Comparison of ENCODE assay signal across 9 mouse cellular contexts in genomic region chr17:26235077-26235815, GRCm38 (mm10). TPM values are rescaled to one million over a fixed set of nuclear protein-coding genes. Genes with fewer than 3 reads are reported as not detected.
DNase-seq lines count a peak whose midpoint lies in the region; ATAC-seq lines count a peak whose summit lies in the region.
"Had no signal": no experiment of that assay in that cellular context is flagged by ENCODE, and none has a peak within 500 bp of the region (broad histone marks: within the 10 kb centered on the region; RNA-seq: fewer than 3 reads in every experiment).

No protein-coding gene starts in this region.

- H3K27ac ChIP-seq in forebrain, embryonic 12.5 days = peak overlapping the region; percentile 31; the same call in 1 of the 2 replicates
- H3K27ac ChIP-seq in forebrain, embryonic 13.5 days = no peak overlapping the region; the same call in 1 of the 2 replicates
- H3K27ac ChIP-seq in midbrain, embryonic 13.5 days = peak overlapping the region; percentile 57
- no peak overlapping the region for H3K27ac ChIP-seq in midbrain, embryonic 10.5 days (replicated peaks)
- peak overlapping the region; percentile 23; the same call in 1 of the 2 replicates for H3K27ac ChIP-seq in limb, embryonic 10.5 days
- H3K27ac ChIP-seq: liver, embryonic 14.5 days had no signal

- no peak overlapping the region for H3K4me3 ChIP-seq in forebrain, embryonic 12.5 days (replicated peaks)
- H3K4me3 ChIP-seq in forebrain, embryonic 13.5 days = no peak overlapping the region
- no peak overlapping the region for H3K4me3 ChIP-seq in midbrain, embryonic 13.5 days (replicated peaks)
- no peak overlapping the region for H3K4me3 ChIP-seq in midbrain, embryonic 10.5 days
- no peak overlapping the region for H3K4me3 ChIP-seq in limb, embryonic 10.5 days

- no peak overlapping the region for H3K4me2 ChIP-seq in forebrain, embryonic 12.5 days
- no peak overlapping the region for H3K4me2 ChIP-seq in forebrain, embryonic 13.5 days
- no peak overlapping the region for H3K4me2 ChIP-seq in midbrain, embryonic 13.5 days (replicated peaks)

- no peak overlapping the region for H3K9ac ChIP-seq in forebrain, embryonic 12.5 days
- no peak overlapping the region for H3K9ac ChIP-seq in forebrain, embryonic 13.5 days
- no peak overlapping the region for H3K9ac ChIP-seq in midbrain, embryonic 13.5 days (replicated peaks)
- H3K9ac ChIP-seq: liver, embryonic 14.5 days had no signal

- no peaks in the 10 kb centered on the region for H3K36me3 ChIP-seq in forebrain, embryonic 12.5 days (replicated peaks)
- H3K36me3 ChIP-seq in forebrain, embryonic 13.5 days (ENCODE audit: poor library complexity, severe bottlenecking) = no peaks in the 10 kb centered on the region
- 0 out of 2 replicates have a peak, but pooled peaks cover 5% of the 10 kb centered on the region for H3K36me3 ChIP-seq in midbrain, embryonic 13.5 days
- no peaks in the 10 kb centered on the region for H3K36me3 ChIP-seq in midbrain, embryonic 10.5 days
- H3K36me3 ChIP-seq in limb, embryonic 10.5 days = no peaks in the 10 kb centered on the region

- H3K9me3 ChIP-seq in forebrain, embryonic 12.5 days = no peaks in the 10 kb centered on the region
- no peaks in the 10 kb centered on the region for H3K9me3 ChIP-seq in forebrain, embryonic 13.5 days (replicated peaks)
- H3K9me3 ChIP-seq in midbrain, embryonic 13.5 days = no peaks in the 10 kb centered on the region
- no peaks in the 10 kb centered on the region for H3K9me3 ChIP-seq in midbrain, embryonic 10.5 days (replicated peaks)
- no peaks in the 10 kb centered on the region for H3K9me3 ChIP-seq in limb, embryonic 10.5 days (replicated peaks)

- H3K4me1 ChIP-seq in forebrain, embryonic 12.5 days = peaks cover 12% of the 10 kb centered on the region; the same call in 1 of the 2 replicates
- H3K4me1 ChIP-seq in forebrain, embryonic 13.5 days = peaks cover 12% of the 10 kb centered on the region; the same call in 1 of the 2 replicates
- H3K4me1 ChIP-seq in midbrain, embryonic 13.5 days (replicated peaks) = 0 out of 2 replicates have a peak, but pooled peaks cover 3% of the 10 kb centered on the region
- H3K4me1 ChIP-seq in midbrain, embryonic 10.5 days = 0 out of 2 replicates have a peak, but pooled peaks cover 5% of the 10 kb centered on the region
- H3K4me1 ChIP-seq in limb, embryonic 10.5 days = peaks cover 20% of the 10 kb centered on the region

- H3K27me3 ChIP-seq in forebrain, embryonic 12.5 days = no peaks in the 10 kb centered on the region
- no peaks in the 10 kb centered on the region for H3K27me3 ChIP-seq in forebrain, embryonic 13.5 days
- H3K27me3 ChIP-seq in midbrain, embryonic 13.5 days = no peaks in the 10 kb centered on the region
- no peaks in the 10 kb centered on the region for H3K27me3 ChIP-seq in midbrain, embryonic 10.5 days (ENCODE audit: low read depth, poor library complexity, severe bottlenecking)
- no peaks in the 10 kb centered on the region for H3K27me3 ChIP-seq in limb, embryonic 10.5 days (ENCODE audit: low read depth, poor library complexity, severe bottlenecking)

- DNase-seq in midbrain, embryonic 10.5 days (ENCODE audit: low spot score) = no peak
- DNase-seq in limb, embryonic 10.5 days (ENCODE audit: low spot score) = no peak
- peak; percentile 72 for DNase-seq in retina, postnatal 1 day
- no peak for DNase-seq in kidney, postnatal 14 days
- no peak for DNase-seq in adrenal gland, postnatal 36 days

- ATAC-seq in forebrain, embryonic 12.5 days (ENCODE audit: low FRiP score) = no peak
- no peak for ATAC-seq in forebrain, embryonic 13.5 days
- ATAC-seq in midbrain, embryonic 13.5 days = no peak

- 53% methylated on average over 13 of the region's 13 CpGs for WGBS in forebrain, embryonic 12.5 days
- WGBS in forebrain, embryonic 13.5 days = 49% methylated on average over 13 of the region's 13 CpGs
- WGBS in midbrain, embryonic 13.5 days = 69% methylated on average over 13 of the region's 13 CpGs
- WGBS in midbrain, embryonic 10.5 days = 75% methylated on average over 13 of the region's 13 CpGs
- 72% methylated on average over 13 of the region's 13 CpGs for WGBS in limb, embryonic 10.5 days

RNA-seq across cellular contexts. Expression of gene Fam234a, which starts 8.8 kb away (rescaled TPM):
- polyA plus RNA-seq in forebrain, embryonic 12.5 days (2016; fragmentation: Nextera tagmentation; extraction: Ambion mirVana) = 19.7 and 24.4 TPM in 2 replicates
- polyA plus RNA-seq in forebrain, embryonic 13.5 days (2015; fragmentation: Nextera tagmentation; extraction: Ambion mirVana) = 17.5 and 21.7 TPM in 2 replicates
- 25.3 and 31.0 TPM in 2 replicates for polyA plus RNA-seq in midbrain, embryonic 13.5 days (2015; fragmentation: Nextera tagmentation; extraction: Ambion mirVana)
- polyA plus RNA-seq in midbrain, embryonic 10.5 days (2016; fragmentation: Nextera tagmentation; extraction: Ambion mirVana) = 27.6 and 28.7 TPM in 2 replicates
- polyA plus RNA-seq in limb, embryonic 10.5 days (2016; fragmentation: Nextera tagmentation; extraction: Ambion mirVana) = 21.5 and 28.0 TPM in 2 replicates
- 100 to 1,000 TPM; 107 to 126 TPM for total RNA-seq in adrenal gland, postnatal 36 days (2021)

RNA-seq across cellular contexts. Expression of gene Luc7l, which starts 17.4 kb away (rescaled TPM):
- polyA plus RNA-seq in forebrain, embryonic 12.5 days (2016; fragmentation: Nextera tagmentation; extraction: Ambion mirVana) = 148 and 151 TPM in 2 replicates
- polyA plus RNA-seq in forebrain, embryonic 13.5 days (2015; fragmentation: Nextera tagmentation; extraction: Ambion mirVana) = 121 and 128 TPM in 2 replicates
- 121 and 126 TPM in 2 replicates for polyA plus RNA-seq in midbrain, embryonic 13.5 days (2015; fragmentation: Nextera tagmentation; extraction: Ambion mirVana)
- polyA plus RNA-seq in midbrain, embryonic 10.5 days (2016; fragmentation: Nextera tagmentation; extraction: Ambion mirVana) = 130 and 131 TPM in 2 replicates
- polyA plus RNA-seq in limb, embryonic 10.5 days (2016; fragmentation: Nextera tagmentation; extraction: Ambion mirVana) = 136 and 137 TPM in 2 replicates
- 10 to 100 TPM; 50.0 to 74.6 TPM for total RNA-seq in adrenal gland, postnatal 36 days (2021)

RNA-seq across cellular contexts. Expression of gene Arhgdig, which starts 27.7 kb away (rescaled TPM):
- polyA plus RNA-seq in forebrain, embryonic 12.5 days (2016; fragmentation: Nextera tagmentation; extraction: Ambion mirVana) = 10.5 and 10.6 TPM in 2 replicates
- polyA plus RNA-seq in forebrain, embryonic 13.5 days (2015; fragmentation: Nextera tagmentation; extraction: Ambion mirVana) = 10.0 and 11.4 TPM in 2 replicates
- polyA plus RNA-seq in midbrain, embryonic 13.5 days (2015; fragmentation: Nextera tagmentation; extraction: Ambion mirVana) = 28.1 and 28.3 TPM in 2 replicates
- polyA plus RNA-seq in midbrain, embryonic 10.5 days (2016; fragmentation: Nextera tagmentation; extraction: Ambion mirVana) = 5.5 and 5.8 TPM in 2 replicates
- 2.0 and 4.2 TPM in 2 replicates for polyA plus RNA-seq in limb, embryonic 10.5 days (2016; fragmentation: Nextera tagmentation; extraction: Ambion mirVana)
- 10 to 100 TPM; 10.4 TPM for total RNA-seq in adrenal gland, postnatal 36 days (2021)

RNA-seq across cellular contexts. Expression of gene Rgs11, which starts 32.5 kb away (rescaled TPM):
- 2.4 and 3.8 TPM in 2 replicates for polyA plus RNA-seq in forebrain, embryonic 12.5 days (2016; fragmentation: Nextera tagmentation; extraction: Ambion mirVana)
- polyA plus RNA-seq in forebrain, embryonic 13.5 days (2015; fragmentation: Nextera tagmentation; extraction: Ambion mirVana) = 0.72 and 1.3 TPM in 2 replicates
- polyA plus RNA-seq in midbrain, embryonic 13.5 days (2015; fragmentation: Nextera tagmentation; extraction: Ambion mirVana) = 2.0 and 3.0 TPM in 2 replicates
- 0.67 and 0.72 TPM in 2 replicates for polyA plus RNA-seq in midbrain, embryonic 10.5 days (2016; fragmentation: Nextera tagmentation; extraction: Ambion mirVana)
- polyA plus RNA-seq in limb, embryonic 10.5 days (2016; fragmentation: Nextera tagmentation; extraction: Ambion mirVana) = 1.3 and 1.5 TPM in 2 replicates
- 10 to 100 TPM; 29.6 to 35.1 TPM for total RNA-seq in adrenal gland, postnatal 36 days (2021)

RNA-seq across cellular contexts. Expression of gene Pdia2, which starts 36.4 kb away (rescaled TPM):
- polyA plus RNA-seq in forebrain, embryonic 12.5 days (2016; fragmentation: Nextera tagmentation; extraction: Ambion mirVana) = 0.29 and 0.67 TPM in 2 replicates
- not detected in 2 replicates for polyA plus RNA-seq in forebrain, embryonic 13.5 days (2015; fragmentation: Nextera tagmentation; extraction: Ambion mirVana)
- not detected in 2 replicates for polyA plus RNA-seq in midbrain, embryonic 13.5 days (2015; fragmentation: Nextera tagmentation; extraction: Ambion mirVana)
- 0.47 and 0.81 TPM in 2 replicates for polyA plus RNA-seq in midbrain, embryonic 10.5 days (2016; fragmentation: Nextera tagmentation; extraction: Ambion mirVana)
- 0.53 and 0.58 TPM in 2 replicates for polyA plus RNA-seq in limb, embryonic 10.5 days (2016; fragmentation: Nextera tagmentation; extraction: Ambion mirVana)
- total RNA-seq in adrenal gland, postnatal 36 days (2021) = 1 to 10 TPM in 1 of 2 experiments, under 1 TPM in 1; 0.72 to 1.3 TPM

Comparison
In these comparisons a context has a peak if more than half of its experiments do, and no peak if none do; other contexts are left out.
1. H3K27ac ChIP-seq: peak in forebrain, embryonic 12.5 days (single experiment), midbrain, embryonic 13.5 days (single experiment) and limb, embryonic 10.5 days (single experiment); none in forebrain, embryonic 13.5 days (single experiment) and midbrain, embryonic 10.5 days (single experiment).